Mouse (Mus musculus) lung, postnatal 0 days (tissue): ENCODE measurements around the gene Lrch3. TPM values are rescaled to one million over a fixed set of nuclear protein-coding genes. Genes with fewer than 3 reads are reported as not detected.
A peak's percentile ranks its signal among the peaks of the same experiment; 100 is the strongest.

Experiments
- ATAC-seq: fragments of 200-750 bp; cut with Nextera tagmentation; 2 replicates; pipeline ENCODE4 v1.8.0; 2017; ENCODE audit warnings: moderate library complexity
- DNase-seq: peaks from one replicate; pipeline ENCODE4 v3.0.0-alpha.2; 2016; ENCODE audit warnings: low spot score
- H3K27ac ChIP-seq: fragments of 300-500 bp; sonication (generic); 2 replicates; pipeline ENCODE4 v1.5.1; 2014; ENCODE audit warnings: antibody characterized with exemption, mild to moderate bottlenecking, low read length, mixed read lengths
- H3K27me3 ChIP-seq: fragments of 300-500 bp; sonication (generic); replicated peaks from 2 replicates; pipeline ENCODE4 v1.6.1; 2014; ENCODE audit warnings: low read length, mixed read lengths; ENCODE audit not compliant: insufficient read depth
- H3K36me3 ChIP-seq: fragments of 300-500 bp; sonication (generic); 2 replicates; pipeline ENCODE4 v1.6.1; 2014; ENCODE audit warnings: low read length, mixed read lengths; ENCODE audit not compliant: insufficient read depth
- H3K4me1 ChIP-seq: fragments of 300-500 bp; sonication (generic); 2 replicates; pipeline ENCODE4 v1.6.1; 2014; ENCODE audit warnings: antibody characterized with exemption, low read depth, low read length, mixed read lengths; ENCODE audit not compliant: insufficient read depth
- H3K4me2 ChIP-seq: fragments of 300-500 bp; sonication (generic); replicated peaks from 2 replicates; pipeline ENCODE4 v1.6.1; 2014; ENCODE audit warnings: low read depth, mild to moderate bottlenecking, low read length, moderate library complexity, mixed read lengths
- H3K4me3 ChIP-seq: fragments of 300-500 bp; sonication (generic); 2 replicates; pipeline ENCODE4 v1.5.1; 2014; ENCODE audit warnings: low read depth, low read length
- H3K9ac ChIP-seq: fragments of 300-500 bp; sonication (generic); replicated peaks from 2 replicates; pipeline ENCODE4 v1.6.1; 2014; ENCODE audit warnings: low read depth, mild to moderate bottlenecking
- H3K9me3 ChIP-seq: fragments of 300-500 bp; sonication (generic); 2 replicates; pipeline ENCODE4 v1.6.1; 2016; ENCODE audit warnings: low read length, mixed read lengths
- CTCF ChIP-seq: IDR thresholded peaks from 2 replicates; pipeline ENCODE4 v1.5.1; 2016; ENCODE audit warnings: antibody characterized with exemption, mild to moderate bottlenecking
- EP300 ChIP-seq: IDR thresholded peaks from 2 replicates; pipeline ENCODE4 v1.6.1; 2016; ENCODE audit warnings: antibody characterized with exemption, mild to moderate bottlenecking, control low read depth
- WGBS: fragments of 180-500 bp; shearing (Covaris S2); extraction: QIAGEN DNeasy Blood & Tissue Kit; methylation state at CpG from one replicate; pipeline ENCODE4 v1.1.7; 2014; 5-methylcytosine and 5-hydroxymethylcytosine counted together
- polyA plus RNA-seq: library from polyadenylated mRNA; unstranded; fragments of >200 nt; fragmentation: Nextera tagmentation; extraction: Ambion mirVana; gene quantifications from 2 replicates; pipeline ENCODE4 v1.2.1, GENCODE M21; 2015

Lrch3 gene
- polyA plus RNA-seq, 1 experiment from 2014 or later = 15.7 TPM

- Histone ChIP-seq H3K4me3 (no peak overlapping the region), H3K27ac (no peak overlapping the region), H3K27me3 (no peaks in the 10 kb centered on the region), H3K4me2 (no peak overlapping the region), H3K4me1 (peaks cover 9% of the 10 kb centered on the region), H3K9ac (no peak overlapping the region), H3K36me3 (peaks cover 10% of the 10 kb centered on the region; the same call in 1 of the 2 replicates), H3K9me3 (no peaks in the 10 kb centered on the region)
- TF ChIP-seq EP300 (no peak), CTCF (no peak)
- WGBS = 87% methylated on average over 1 of the region's 1 CpGs
- no peak for ATAC-seq
- DNase-seq = no peak
Measured at GRCm38 (mm10) chr16:33059471-33059870, 145.6 kb downstream of the Lrch3 start.

- H3K9me3 ChIP-seq = no peaks in the 10 kb centered on the region
- no peak for TF ChIP-seq EP300
- TF ChIP-seq CTCF = no peak
- no peak overlapping the region for H3K4me2 ChIP-seq
- H3K4me3 ChIP-seq = no peak overlapping the region
- peaks cover 10% of the 10 kb centered on the region; the same call in 1 of the 2 replicates for H3K36me3 ChIP-seq
- H3K9ac ChIP-seq = no peak overlapping the region
- peaks cover 9% of the 10 kb centered on the region for H3K4me1 ChIP-seq
- no peaks in the 10 kb centered on the region for H3K27me3 ChIP-seq
- DNase-seq (no peak), ATAC-seq (no peak)
- 82% methylated on average over 2 of the region's 2 CpGs for WGBS
- no peak overlapping the region for H3K27ac ChIP-seq
Measured at GRCm38 (mm10) chr16:33060926-33061325, 147.0 kb downstream of the Lrch3 start.

GRCm38 (mm10) chr16:33061400-33061799 lies 147.5 kb downstream of the Lrch3 start:
- Histone ChIP-seq H3K9ac (no peak overlapping the region), H3K4me1 (peaks cover 9% of the 10 kb centered on the region), H3K27ac (no peak overlapping the region), H3K4me2 (peak overlapping the region; percentile 94; the same call in 1 of the 2 replicates), H3K36me3 (peaks cover 10% of the 10 kb centered on the region; the same call in 1 of the 2 replicates), H3K27me3 (no peaks in the 10 kb centered on the region), H3K4me3 (no peak overlapping the region), H3K9me3 (no peaks in the 10 kb centered on the region)
- DNase-seq = no peak
- TF ChIP-seq EP300 = no peak
- no peak for TF ChIP-seq CTCF
- no peak for ATAC-seq
- 46% methylated on average over 11 of the region's 11 CpGs for WGBS

GRCm38 (mm10) chr16:33062024-33062681 lies 148.3 kb downstream of the Lrch3 start, which contains the start of gene Lmln:
Gene Lmln (plus strand): TSS chr16:33062521.
- Histone ChIP-seq H3K4me3 (peak within 1 kb of the TSS; percentile 77), H3K9ac (peak within 1 kb of the TSS; percentile 44), H3K27ac (peak within 1 kb of the TSS; percentile 75), H3K4me2 (peak within 1 kb of the TSS; percentile 94), H3K9me3 (no peaks in the 10 kb centered on the region), H3K27me3 (no peaks in the 10 kb centered on the region), H3K4me1 (peaks cover 9% of the 10 kb centered on the region), H3K36me3 (peaks cover 10% of the 10 kb centered on the region; the same call in 1 of the 2 replicates)
- whole genome bisulfite sequencing = under 1% methylated on average over 54 of the region's 64 CpGs
- TF ChIP-seq CTCF = no peak
- TF ChIP-seq EP300 = no peak
- ATAC-seq (peak; percentile 99), DNase-seq (peak; percentile 94)

DNA sequence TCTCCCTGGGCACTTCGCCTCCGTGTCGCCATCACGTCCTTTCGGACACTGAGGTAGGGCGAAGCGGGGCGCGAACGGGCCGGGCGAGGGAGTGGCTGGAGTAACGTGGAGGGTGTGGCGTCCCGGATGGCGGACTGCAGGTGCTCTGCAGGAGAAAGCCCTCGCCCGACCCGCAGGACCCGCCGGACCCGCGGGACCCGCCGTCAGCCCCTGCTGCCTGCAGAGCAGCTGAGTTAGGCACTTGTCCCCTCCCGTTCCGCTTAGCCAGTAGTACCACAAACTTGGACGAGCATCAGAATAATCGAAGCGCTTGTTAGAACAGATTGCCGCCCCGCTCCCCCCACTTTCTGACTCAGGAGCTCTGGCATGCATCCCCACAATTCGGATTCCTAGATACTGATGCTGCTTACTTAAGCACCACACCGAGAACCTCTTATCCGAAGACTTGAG lies 148.8 kb downstream of the Lrch3 start:
- H3K4me2 ChIP-seq = peak overlapping the region; percentile 94
- peaks cover 10% of the 10 kb centered on the region; the same call in 1 of the 2 replicates for H3K36me3 ChIP-seq
- H3K9me3 ChIP-seq = no peaks in the 10 kb centered on the region
- H3K9ac ChIP-seq = peak overlapping the region; percentile 44
- under 1% methylated on average over 35 of the region's 35 CpGs for WGBS
- H3K4me1 ChIP-seq = peaks cover 9% of the 10 kb centered on the region
- ATAC-seq (peak; percentile 65), DNase-seq (peak; percentile 71)
- H3K27ac ChIP-seq = peak overlapping the region; percentile 75
- H3K4me3 ChIP-seq = peak overlapping the region; percentile 77
- TF ChIP-seq EP300 = no peak
- no peak for TF ChIP-seq CTCF
- H3K27me3 ChIP-seq = no peaks in the 10 kb centered on the region

- DNase-seq (peak; percentile 51), ATAC-seq (no peak)
- Histone ChIP-seq H3K27me3 (no peaks in the 10 kb centered on the region), H3K4me3 (peak overlapping the region; percentile 77; the same call in 1 of the 2 replicates), H3K27ac (peak overlapping the region; percentile 22; the same call in 1 of the 2 replicates), H3K4me2 (peak overlapping the region; percentile 94), H3K9me3 (no peaks in the 10 kb centered on the region), H3K4me1 (peaks cover 4% of the 10 kb centered on the region), H3K9ac (peak overlapping the region; percentile 44; the same call in 1 of the 2 replicates), H3K36me3 (peaks cover 5% of the 10 kb centered on the region; the same call in 1 of the 2 replicates)
- 15% methylated on average over 7 of the region's 7 CpGs for WGBS
- TF ChIP-seq EP300 (no peak), CTCF (no peak)
Measured at GRCm38 (mm10) chr16:33063267-33063666, 149.4 kb downstream of the Lrch3 start.
